Mouse (Mus musculus): ENCODE measurements around the gene Dpy19l1.

Dpy19l1 gene

DNA sequence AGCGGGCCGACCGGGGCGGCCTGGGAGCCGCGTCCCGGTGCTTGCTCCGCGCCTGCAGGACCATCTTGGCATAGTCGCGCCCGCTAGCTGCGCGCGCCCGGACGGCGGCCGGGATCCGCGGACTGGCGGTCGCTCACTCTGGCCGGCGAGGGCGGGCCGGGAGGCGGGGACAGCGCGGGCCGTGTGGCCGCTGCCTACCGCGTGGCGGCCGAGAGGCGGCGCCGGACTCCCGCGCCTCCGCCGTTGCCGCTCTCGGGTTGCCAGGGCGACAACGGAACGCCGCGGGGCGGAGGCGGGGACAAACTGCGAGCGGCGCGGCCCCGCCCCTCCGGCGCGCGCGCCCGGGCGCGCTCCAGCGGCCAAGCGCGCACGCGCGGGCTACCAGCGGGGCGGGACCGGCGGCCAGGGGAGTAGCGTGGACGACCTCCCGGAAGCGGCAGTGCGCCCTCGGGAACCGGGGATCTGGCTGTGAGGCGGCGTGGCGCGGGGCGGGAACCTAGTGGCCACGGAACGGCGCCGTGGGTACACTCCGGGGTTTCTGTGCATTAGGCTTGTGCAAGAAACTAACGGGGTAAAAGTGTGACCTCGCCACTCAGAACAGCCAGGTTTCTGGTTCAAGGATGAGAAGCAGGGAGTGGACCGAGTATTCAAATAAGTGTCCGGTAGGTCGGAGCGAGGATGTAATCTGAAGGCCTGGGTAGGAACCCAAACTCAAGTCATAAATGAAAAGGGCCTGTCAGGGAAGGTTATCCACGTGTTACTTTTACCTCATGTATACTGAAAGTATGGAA lies at the start of gene Dpy19l1:
Dpy19l1 (minus strand) TSS at position 74 of the 791 bp plus-strand sequence.
- DNase-seq = peak; percentile 95

DNA sequence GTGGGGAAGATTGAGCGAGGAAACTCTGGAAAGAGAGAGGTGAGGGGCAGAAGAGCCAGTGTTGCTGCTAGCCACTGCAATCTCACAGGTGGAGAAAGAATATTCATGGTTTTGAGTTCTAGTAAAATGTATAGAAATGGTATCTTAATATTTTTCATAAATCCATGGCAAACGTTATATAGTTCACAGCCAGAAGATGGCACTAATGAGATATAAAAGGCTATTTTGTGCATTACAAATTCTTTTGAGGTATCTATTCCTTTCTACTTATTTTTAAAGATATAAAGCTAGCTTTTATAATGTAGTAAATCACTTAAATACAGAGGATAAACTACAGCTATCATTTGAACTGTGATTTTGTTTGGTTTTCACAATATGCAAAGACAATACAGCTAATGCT lies 35.2 kb upstream of the Dpy19l1 start:
- DNase-seq = no peak

- peak; percentile 73 for DNase-seq
Measured at GRCm38 (mm10) chr9:24516575-24517139, 13.7 kb upstream of the Dpy19l1 start.

GRCm38 (mm10) chr9:24514078-24514469 lies 11.1 kb upstream of the Dpy19l1 start:
- no peak for DNase-seq

DNA sequence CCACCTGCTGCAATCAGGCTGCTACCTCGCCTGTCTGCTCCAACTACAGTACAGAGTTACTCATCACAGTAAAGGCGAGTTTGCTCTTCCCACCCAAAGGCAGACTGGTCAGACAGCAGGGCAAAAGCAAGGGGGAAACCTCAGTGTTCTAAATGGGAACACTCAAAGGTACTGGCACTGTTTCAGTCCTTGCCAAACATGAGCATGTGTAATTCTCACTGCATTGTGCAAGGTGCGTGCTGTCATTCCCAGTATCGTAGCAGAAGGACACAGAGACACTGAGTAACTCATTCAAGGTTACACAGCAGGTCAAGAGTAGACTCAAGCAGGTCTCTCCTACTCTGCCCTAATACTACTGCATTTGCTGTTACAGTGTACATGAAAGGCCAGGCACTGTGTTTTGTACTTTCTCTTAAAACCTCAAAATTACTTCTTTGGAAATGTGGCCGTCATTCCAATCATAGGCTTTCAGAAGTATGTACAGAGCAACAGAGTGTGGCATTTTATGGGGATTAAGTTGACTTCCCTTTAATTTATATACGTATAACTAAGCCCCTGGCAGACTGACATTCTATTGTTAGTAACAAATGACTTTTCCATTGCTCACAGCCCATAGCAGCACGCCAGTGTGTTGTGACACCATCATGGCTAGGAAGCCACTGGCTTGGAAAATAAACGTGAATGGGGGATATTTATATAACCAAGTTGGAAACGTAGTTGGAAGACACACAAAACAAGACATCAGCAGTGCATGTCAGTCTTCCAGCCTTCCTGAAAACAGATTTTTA lies 10.5 kb upstream of the Dpy19l1 start:
- DNase-seq = no peak

DNA sequence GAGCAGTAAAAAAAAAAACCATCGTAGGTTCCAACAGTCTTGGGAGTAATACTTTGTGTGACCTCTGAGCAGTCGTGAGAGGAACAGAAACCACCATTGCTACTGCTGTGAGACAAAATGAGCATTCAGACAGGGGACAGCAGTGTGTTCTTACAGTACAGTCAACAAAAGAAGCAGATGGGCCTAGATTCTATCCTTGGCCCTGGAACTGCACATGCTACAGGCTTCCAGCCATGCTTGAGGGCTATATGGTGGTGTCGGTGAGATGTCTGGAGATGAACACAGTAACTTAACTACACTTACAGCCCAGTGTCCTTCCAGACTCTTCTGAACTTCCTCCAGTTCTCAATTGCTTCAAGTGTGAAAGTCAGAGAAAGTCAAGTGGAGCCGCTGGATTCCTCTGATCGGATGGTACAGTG lies 9.2 kb upstream of the Dpy19l1 start:
- DNase-seq = no peak

DNA sequence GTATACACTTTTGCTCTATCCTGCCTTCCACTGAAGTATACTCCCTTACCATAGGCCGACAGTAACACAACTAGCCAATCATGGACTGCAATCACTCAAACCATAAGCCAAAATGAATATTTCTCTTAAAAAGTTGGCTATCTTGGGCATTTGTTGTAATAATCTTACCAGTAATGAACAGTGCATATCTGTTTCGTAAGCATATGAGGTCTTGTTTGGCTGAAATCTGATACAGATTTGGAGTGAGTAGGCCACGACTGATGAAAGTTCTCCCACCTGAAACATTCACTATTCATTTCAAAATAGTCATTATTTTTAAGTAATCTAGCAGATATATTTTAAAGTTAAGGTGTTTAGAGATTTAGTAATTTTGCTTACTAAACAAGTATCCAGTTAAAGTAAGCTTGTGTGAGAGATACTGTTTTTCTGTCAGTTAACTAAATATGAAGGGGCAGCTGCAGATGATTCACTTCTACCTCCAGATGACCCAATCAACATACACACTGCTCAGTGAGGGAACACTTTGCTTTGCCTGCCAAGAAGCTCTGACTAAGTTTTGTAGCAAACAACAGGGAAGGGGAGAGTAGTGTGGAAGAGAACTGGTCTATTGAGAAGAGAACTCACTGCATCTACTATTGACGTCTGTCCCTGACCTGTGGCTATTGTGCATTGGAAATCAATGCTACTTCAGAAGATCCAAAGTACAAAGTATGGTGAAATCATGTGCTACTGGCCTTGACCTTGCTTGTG lies 8.6 kb upstream of the Dpy19l1 start:
- DNase-seq = no peak

- DNase-seq = no peak
Measured at GRCm38 (mm10) chr9:24508880-24509279, 5.9 kb upstream of the Dpy19l1 start.

- no peak for DNase-seq
Measured at GRCm38 (mm10) chr9:24506510-24506909, 3.6 kb upstream of the Dpy19l1 start.

DNA sequence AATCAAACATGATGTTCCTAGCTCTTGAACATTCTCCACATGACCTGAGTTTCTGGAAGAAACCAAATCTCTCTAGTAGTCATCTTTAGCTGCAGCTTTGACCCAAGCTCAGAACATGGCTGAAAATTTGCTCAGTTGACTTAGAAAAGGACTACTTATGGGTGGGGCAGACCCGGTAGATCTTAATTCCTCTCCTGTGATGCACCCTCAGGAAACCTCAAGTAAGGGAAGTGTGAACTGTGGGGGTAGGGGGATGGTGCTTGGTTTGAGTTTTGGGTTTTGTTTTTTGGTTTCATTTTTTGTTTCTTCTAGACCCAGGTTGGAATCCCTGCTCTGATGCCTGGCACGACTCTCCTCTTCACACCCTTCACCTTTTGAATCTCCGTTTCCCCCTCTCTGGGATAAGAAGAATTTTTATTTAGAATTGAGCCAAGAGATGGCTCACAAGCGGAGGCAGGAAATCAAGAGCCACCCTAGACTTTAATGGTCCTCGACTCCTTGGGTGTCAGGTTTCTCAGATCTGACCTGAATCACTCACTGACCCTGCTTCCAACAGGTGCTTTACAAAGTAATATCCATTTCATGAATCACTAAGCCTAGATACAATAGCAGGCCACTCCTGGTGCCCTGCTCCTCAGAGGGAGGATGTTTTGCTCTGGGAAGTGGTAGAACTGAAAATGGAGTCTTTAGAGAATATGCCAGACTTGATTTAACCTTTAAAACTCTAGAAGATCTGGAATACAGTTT lies 2.2 kb upstream of the Dpy19l1 start:
- no peak for DNase-seq

- DNase-seq = no peak
Measured at GRCm38 (mm10) chr9:24504381-24504780, 1.4 kb upstream of the Dpy19l1 start.

GRCm38 (mm10) chr9:24503858-24504219 lies 899 bp upstream of the Dpy19l1 start:
- peak; percentile 64 for DNase-seq

GRCm38 (mm10) chr9:24502571-24503004 lies 352 bp downstream of the Dpy19l1 start:
- peak; percentile 77 for DNase-seq

DNA sequence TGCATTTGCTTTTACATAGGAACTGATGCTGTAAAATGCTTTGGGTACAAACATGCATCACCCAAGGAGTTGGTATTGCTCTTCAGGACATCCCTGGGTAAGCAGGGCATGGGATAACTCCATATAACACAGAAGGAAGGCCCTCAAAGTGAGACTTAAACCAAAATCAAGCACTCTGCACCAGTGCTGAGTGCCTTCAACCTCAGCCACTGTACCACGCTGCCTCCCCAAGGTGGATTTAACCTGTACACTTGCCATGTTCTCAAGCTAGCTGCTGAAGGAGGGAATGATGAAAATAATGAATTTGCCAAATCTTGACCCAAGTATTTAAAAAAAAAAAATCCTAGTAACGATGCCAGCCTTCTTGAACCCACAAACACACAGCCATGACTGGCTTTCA lies 1.3 kb downstream of the Dpy19l1 start:
- DNase-seq = peak; percentile 25

DNA sequence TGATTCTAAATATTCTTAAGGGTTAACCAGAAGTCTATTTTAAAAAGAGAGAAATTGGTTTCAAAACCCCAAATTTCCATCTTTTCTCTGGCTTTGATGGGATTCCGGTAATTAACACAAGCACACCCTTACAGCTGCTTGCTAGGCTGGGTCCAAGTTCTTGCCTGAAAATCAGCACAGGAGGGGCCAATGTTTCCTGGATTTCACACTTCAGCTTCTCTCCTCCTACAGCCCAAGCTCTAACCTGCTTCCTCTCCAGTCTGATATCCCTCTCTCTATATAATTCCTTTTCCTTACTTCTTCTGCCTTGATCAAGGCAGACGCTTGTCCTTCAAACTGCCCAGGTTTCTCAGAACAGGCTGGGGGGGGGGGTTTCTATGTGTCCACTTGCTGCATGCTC lies 6.7 kb downstream of the Dpy19l1 start:
- DNase-seq = no peak

DNA sequence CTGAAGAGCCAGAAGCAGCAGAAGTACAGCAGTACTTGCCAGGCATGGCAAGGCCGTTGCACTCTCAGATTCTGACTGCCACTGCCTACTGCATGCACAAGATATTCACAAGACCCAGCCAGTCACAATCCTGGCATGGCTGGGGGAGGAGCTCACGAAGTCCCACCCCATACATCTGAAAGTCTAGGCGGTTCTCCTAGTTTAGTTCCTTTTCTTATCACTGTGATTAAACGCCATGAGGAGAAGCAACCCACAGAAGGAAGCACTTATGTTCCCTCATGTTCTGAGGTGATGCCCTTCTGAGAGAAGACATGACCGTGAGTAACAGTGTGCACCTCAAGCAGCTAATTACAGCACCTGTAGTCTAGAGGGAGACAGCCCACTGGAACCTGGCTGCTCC lies 12.4 kb downstream of the Dpy19l1 start:
- DNase-seq = no peak

- no peak for DNase-seq
Measured at GRCm38 (mm10) chr9:24488425-24489104, 14.4 kb downstream of the Dpy19l1 start.

DNA sequence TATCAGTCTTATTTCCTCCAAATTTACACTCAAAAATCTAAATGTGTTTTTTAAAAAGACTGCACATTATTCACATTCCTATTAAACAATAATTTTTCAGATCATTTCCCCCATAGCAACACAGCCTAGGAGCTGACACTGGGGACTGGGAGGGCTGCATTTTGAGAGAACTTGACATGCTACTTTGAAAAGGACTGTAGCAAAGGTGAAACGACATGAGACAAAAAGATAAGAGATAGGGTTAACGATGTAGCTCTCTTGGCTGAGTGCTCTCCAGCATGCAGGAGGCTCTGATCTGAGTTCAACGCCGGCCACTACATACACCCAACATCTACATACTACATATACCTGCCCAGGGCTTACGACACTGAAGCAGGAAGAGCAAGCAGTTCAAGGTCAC lies 20.6 kb downstream of the Dpy19l1 start:
- no peak for DNase-seq

DNA sequence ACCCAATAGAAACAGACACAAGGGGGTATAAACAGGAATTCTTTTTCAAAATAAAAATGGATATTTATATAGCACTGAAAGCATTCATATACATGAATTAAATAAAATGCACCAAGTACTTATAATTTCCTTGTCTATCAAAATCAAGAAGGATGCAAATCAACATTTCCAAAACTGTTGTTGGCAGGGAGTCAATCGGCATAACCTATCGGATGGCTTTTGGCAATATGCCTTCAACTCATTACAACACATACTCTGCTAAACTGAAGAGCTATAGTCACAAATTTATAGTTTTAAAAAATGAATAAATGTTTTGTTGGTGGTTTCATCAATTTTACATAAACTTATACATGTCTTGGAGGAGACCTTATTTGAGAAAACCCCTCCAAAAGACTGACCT lies 25.7 kb downstream of the Dpy19l1 start:
- DNase-seq = no peak

DNA sequence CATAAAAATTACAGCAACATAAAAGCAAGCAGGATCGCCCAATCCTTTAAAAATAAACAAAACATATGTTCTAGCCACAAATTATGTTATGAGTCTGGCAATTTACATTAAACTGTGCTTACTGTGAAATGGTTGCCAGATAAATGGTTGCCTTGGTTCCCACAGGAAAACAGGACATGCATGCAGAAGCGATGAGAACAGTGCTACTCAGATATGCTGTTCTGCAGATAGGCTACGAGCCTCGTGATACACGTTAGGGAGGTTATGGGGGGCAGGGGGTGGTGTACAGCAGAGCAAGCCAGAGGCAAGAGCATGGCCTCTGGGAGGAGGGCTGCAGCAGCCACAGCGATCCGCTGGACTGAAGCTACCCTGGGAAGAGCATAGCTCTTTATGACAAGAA lies 29.1 kb downstream of the Dpy19l1 start:
- no peak for DNase-seq

DNA sequence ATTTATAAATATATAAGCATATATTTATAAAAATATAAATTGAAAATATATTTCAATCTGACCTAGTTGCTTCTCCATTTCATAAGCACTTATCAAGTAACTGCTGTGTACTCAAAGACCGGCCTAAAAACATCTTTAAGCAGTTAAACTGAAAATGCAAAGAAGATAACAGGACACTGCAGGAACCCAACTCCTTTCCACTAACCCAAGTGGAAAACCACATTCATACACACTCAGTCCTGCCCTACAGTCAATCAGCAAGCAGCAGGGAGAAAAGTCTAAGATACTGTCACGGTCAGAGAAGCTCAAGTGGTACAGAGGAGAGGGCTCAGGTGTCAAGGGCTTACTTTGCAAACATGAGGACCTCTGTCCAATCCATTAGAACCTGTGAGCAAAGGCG lies 30.4 kb downstream of the Dpy19l1 start:
- no peak for DNase-seq

DNA sequence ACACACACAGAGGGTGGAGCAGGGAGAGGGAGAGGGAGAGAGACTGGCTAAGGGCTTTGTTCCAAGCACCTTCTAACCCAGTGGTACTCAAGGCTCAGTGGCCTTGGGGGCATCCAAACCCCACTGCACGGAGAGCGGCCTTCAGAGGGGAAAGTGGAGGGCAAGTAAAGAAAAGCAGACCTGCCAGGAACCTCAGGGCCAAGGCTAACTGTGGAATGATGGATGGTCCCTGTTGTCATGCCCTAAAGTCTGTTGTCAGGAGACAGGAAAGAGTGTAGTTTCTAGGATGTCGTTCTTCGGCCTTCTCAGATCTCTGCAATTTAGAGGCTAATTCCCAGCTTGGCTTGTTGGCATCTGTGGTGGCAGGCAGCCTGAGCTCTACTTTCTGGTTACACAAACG lies 32.8 kb downstream of the Dpy19l1 start:
- no peak for DNase-seq

Data from retina, postnatal 1 day (tissue).